Mouse (Mus musculus) heart, adult 2 months (tissue): ENCODE results near the gene 1700023F06Rik. TPM values are rescaled to one million over a fixed set of nuclear protein-coding genes. Genes with fewer than 3 reads are reported as not detected.

Experiments used
- DNase-seq, 2 experiments: peaks; one replicate each; pipeline ENCODE4 v3.0.0; 2021
- H3K27ac ChIP-seq: fragments of 200-600 bp; 2 replicates; pipeline ENCODE4 v1.8.1; 2022
- H3K27me3 ChIP-seq: fragments of 200-500 bp; 2 replicates; pipeline ENCODE4 v1.6.1; 2012; ENCODE audit warnings: mild to moderate bottlenecking, low read length, inconsistent platforms, mixed read lengths; ENCODE audit not compliant: control insufficient read depth, insufficient read depth
- H3K36me3 ChIP-seq: fragments of 200-500 bp; 2 replicates; pipeline ENCODE4 v1.6.1; 2012; ENCODE audit warnings: low read length, inconsistent platforms; ENCODE audit not compliant: control insufficient read depth, insufficient read depth
- H3K4me1 ChIP-seq: fragments of 200-500 bp; 2 replicates; pipeline ENCODE4 v1.6.1; 2011; ENCODE audit warnings: low read length; ENCODE audit not compliant: control insufficient read depth, insufficient read depth
- H3K4me3 ChIP-seq: fragments of 200-600 bp; 2 replicates; pipeline ENCODE4 v1.8.1; 2022
- H3K79me2 ChIP-seq: fragments of 200-500 bp; replicated peaks from 2 replicates; pipeline ENCODE4 v1.6.1; 2012; ENCODE audit warnings: mild to moderate bottlenecking, inconsistent platforms, low read length, moderate library complexity, mixed read lengths; ENCODE audit not compliant: control insufficient read depth, insufficient read depth
- H3K9ac ChIP-seq: fragments of 200-500 bp; 2 replicates; pipeline ENCODE4 v1.6.1; 2012; ENCODE audit warnings: low read depth, mild to moderate bottlenecking, control low read depth, inconsistent platforms, low read length, mixed read lengths
- CTCF ChIP-seq: fragments of 200-600 bp; IDR thresholded peaks from 2 replicates; pipeline ENCODE4 v1.8.1; 2022; ENCODE audit warnings: antibody characterized with exemption, mild to moderate bottlenecking, moderate library complexity
- EP300 ChIP-seq: fragments of 200-500 bp; IDR thresholded peaks from 2 replicates; pipeline ENCODE4 v1.6.1; 2011; ENCODE audit warnings: low read depth, low read length, control low read depth; ENCODE audit not compliant: insufficient read depth
- POLR2A ChIP-seq: fragments of 200-500 bp; IDR thresholded peaks from 2 replicates; pipeline ENCODE4 v1.6.1; 2011; ENCODE audit warnings: mild to moderate bottlenecking, low read depth, low read length, control low read depth; ENCODE audit not compliant: insufficient read depth
- WGBS: fragments of 180-500 bp; shearing (Covaris S2); methylation state at CpG from one replicate; pipeline ENCODE4 v1.1.7; 2018; 5-methylcytosine and 5-hydroxymethylcytosine counted together
- intact Hi-C: fragments of 180-260 bp; cut with DNase I; formaldehyde crosslinking; loops from one replicate; pipeline ENCODE4 v1.15.1; 2025
- polyA plus RNA-seq: library from polyadenylated mRNA; depleted of rRNA; stranded (reverse); fragments of >200 nt; gene quantifications from 2 replicates; pipeline ENCODE4 v1.2.3, GENCODE M21; 2012
- total RNA-seq, 2 experiments: library from RNA; stranded (reverse); gene quantifications; 2 replicates each; pipeline ENCODE4 v1.2.3; 2021

The 1700023F06Rik gene
- total and polyA plus RNA-seq, 3 experiments: 0.21 TPM; not detected in 2

DNA sequence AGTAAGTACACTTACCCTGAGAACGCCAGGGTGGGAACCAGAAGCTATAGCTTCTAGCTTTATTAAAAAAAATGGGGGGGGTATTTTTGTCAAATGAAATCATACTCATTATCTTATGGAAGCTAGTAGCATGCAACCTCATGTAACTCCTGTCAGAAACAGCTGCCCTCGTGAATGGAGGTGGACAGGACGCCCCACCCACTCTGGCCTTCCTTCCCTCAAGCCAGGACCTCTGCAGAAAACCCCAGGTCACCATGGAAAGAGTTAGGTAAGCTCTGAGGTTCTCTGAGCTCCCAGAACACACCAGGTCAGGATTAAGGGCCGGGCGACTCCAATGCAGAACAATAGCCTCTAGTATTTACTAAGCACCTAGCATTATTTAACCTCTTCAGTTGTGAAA is 40.5 kb upstream of the 1700023F06Rik start:
- no peaks in the 10 kb centered on the region for H3K27me3 ChIP-seq
- no peaks in the 10 kb centered on the region for H3K36me3 ChIP-seq
- peaks cover 23% of the 10 kb centered on the region for H3K4me1 ChIP-seq
- no peaks in the 10 kb centered on the region for H3K79me2 ChIP-seq
- 55% methylated on average over 5 of the region's 5 CpGs for WGBS
- intact Hi-C loops: no loop called here
- no peak for TF ChIP-seq POLR2A
- no peak overlapping the region for H3K9ac ChIP-seq
- DNase-seq: no peak
- peak overlapping the region; percentile 17; the same call in 1 of the 2 replicates for H3K27ac ChIP-seq
- H3K4me3 ChIP-seq: no peak overlapping the region

DNA sequence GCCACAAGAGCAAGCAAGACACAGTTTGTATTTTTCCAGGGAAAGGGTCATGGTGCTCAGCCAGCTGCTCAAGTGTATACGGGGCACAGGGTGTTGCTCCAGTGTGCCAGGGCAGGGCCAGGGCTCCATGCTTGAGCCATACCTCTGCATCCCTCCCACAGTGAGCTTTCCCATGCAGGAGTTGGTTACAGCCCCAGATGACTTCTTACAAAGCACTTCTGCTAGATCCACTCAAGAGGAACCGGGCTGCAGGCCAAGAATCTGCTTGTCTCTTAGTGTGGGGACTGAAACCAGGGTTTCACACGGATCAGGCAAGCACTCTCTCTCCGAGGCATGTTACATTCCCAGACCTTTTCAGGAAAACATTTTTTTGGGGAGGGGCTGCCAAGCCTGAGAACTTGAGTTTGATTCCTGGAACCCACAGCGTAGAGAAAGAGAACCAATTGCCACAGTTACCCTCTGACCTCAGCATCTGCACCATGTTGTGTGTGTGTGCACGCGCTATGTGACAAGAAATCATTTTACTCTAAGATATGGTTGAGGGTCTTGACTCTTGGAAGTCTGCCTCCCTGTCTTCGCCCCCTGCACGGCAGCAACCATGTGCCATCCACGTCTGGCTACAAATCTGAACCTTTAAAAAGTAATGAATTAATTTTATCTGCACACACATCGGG is 39.3 kb upstream of the 1700023F06Rik start:
- Histone ChIP-seq H3K27ac (peak overlapping the region; percentile 23; the same call in 1 of the 2 replicates), H3K4me3 (no peak overlapping the region), H3K4me1 (peaks cover 22% of the 10 kb centered on the region), H3K79me2 (no peaks in the 10 kb centered on the region), H3K27me3 (no peaks in the 10 kb centered on the region), H3K9ac (no peak overlapping the region), H3K36me3 (no peaks in the 10 kb centered on the region)
- TF ChIP-seq CTCF (no peak), EP300 (0 out of 2 replicates have a peak, but pooled peaks have one; percentile 60)
- peak; percentile 81 to 86 for DNase-seq
- intact Hi-C loops: no loop called here
- WGBS: 59% methylated on average over 11 of the region's 11 CpGs

DNA sequence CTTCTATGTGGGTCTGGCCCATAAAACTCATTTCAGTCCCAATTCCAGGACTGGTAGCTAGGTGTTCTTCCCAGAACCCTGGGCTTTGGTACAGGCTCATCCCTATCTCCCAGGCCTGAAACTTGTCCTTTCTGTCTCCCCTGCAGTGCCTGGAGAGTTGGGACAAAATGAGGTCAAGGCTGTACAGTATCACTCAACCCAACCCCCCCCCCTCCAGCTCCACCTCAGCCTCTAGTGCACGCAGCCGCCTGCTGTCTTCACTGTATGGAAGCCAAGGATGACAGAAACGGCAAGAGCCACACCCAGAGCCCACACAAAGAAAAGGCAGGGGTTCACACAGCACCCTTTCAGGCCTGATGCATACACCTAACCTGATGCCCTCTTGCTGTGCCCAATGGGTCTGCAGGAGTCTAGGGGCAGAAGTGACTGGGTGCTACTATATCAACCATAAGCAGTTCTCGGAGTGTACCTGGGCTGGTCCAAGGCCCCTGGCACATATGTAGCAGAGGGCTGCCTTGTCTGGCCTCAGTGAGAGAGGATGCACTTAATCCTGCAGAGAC is 38.5 kb upstream of the 1700023F06Rik start:
- TF ChIP-seq CTCF: no peak
- H3K36me3 ChIP-seq: no peaks in the 10 kb centered on the region
- H3K79me2 ChIP-seq: no peaks in the 10 kb centered on the region
- H3K27me3 ChIP-seq: no peaks in the 10 kb centered on the region
- no peak overlapping the region for H3K4me3 ChIP-seq
- 48% methylated on average over 4 of the region's 4 CpGs for WGBS
- H3K9ac ChIP-seq: 0 out of 2 replicates have a peak overlapping the region, but pooled peaks have one; percentile 18
- peaks cover 20% of the 10 kb centered on the region for H3K4me1 ChIP-seq
- DNase-seq: no peak
- peak overlapping the region; percentile 51; the same call in 1 of the 2 replicates for H3K27ac ChIP-seq
- intact Hi-C loops: no loop called here

DNA sequence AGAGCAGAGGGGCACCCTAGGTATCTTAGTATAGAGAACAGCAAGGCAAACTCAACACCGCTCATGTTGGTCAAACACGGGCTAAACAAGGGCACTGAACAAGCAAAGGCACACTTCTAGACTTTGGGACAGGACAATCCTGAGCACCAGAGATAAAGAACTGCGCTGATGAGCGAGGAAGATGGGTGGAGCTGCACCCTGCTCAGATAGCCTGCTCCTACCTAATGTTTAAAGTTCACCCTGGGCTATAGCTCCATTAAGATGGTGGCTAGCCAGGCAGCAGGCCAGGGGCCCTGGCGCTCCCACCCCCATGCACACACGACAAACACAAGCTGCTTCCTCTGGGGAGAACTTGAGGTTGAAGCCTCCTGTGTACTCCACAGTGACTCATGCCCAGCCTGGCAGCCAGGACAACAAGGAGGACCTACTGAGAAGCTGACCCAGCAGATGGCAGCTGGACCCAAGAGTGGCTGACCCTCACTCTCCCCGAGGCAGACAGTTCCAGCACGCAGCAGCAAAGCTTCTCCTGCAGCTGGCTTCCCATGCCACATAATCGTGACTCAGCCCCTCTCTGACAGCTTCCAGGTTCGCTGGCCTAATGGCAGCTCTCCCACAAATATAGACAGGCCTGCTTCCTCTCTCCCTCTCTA is 37.8 kb upstream of the 1700023F06Rik start:
- Histone ChIP-seq H3K27ac (peak overlapping the region; percentile 51), H3K9ac (peak overlapping the region; percentile 26; the same call in 1 of the 2 replicates), H3K4me3 (no peak overlapping the region)

DNA sequence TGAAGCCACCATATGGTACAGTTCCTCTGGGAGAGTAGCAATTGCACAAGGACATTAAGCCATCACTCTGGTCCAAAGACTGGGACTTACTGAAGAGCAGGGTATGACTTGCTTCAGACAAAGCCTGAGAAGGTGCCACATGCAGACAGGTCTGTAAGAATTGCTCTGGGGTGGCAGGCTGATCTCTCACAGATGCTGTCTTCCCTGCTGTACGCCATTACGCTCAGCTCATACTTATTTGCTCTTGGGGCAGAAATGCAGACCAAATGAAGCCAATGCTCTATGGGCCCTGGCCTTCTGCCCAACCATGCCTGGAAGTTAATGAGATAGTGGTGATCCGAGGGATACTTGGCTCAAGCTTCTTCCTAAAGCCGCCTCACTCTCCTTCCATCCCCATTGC is 36.5 kb upstream of the 1700023F06Rik start:
- 72% methylated on average over 4 of the region's 4 CpGs for WGBS
- Histone ChIP-seq H3K9ac (no peak overlapping the region), H3K27ac (no peak overlapping the region), H3K36me3 (no peaks in the 10 kb centered on the region), H3K79me2 (no peaks in the 10 kb centered on the region), H3K4me3 (no peak overlapping the region), H3K4me1 (peaks cover 20% of the 10 kb centered on the region), H3K27me3 (no peaks in the 10 kb centered on the region)
- DNase-seq: no peak
- TF ChIP-seq CTCF (no peak), EP300 (no peak), POLR2A (no peak)
- intact Hi-C loops: no loop called here

More for the DNA sequence above, 37.8 kb upstream of the 1700023F06Rik start:
- Histone ChIP-seq H3K79me2 (no peaks in the 10 kb centered on the region), H3K27me3 (no peaks in the 10 kb centered on the region), H3K36me3 (no peaks in the 10 kb centered on the region), H3K4me1 (peaks cover 20% of the 10 kb centered on the region)
- intact Hi-C loops: no loop called here
- 41% methylated on average over 10 of the region's 10 CpGs for WGBS
- TF ChIP-seq CTCF (0 out of 2 replicates have a peak, but pooled peaks have one; percentile 8), POLR2A (no peak)
- peak; percentile 64 to 78 for DNase-seq

DNA sequence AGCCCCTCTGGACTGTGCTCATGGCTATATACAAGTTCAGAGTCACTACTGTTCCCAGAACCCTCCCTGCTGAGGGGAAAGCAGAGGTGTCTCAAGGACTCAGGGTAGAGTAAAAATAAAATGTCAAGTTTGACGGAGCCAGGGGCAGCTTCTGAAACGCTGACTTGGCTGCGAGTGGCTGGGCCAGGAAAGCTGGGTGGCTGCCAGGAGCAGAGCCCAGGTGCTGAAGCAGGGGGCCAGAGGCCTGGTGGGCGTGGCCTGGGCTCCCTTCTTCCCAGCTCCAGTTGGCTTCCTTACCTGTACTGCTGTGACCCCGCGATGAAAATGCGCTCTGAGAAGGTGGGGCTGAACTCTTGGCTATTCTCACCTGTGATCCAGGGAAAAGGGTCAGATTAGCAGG is 32.4 kb upstream of the 1700023F06Rik start:
- Histone ChIP-seq H3K4me3 (no peak overlapping the region), H3K4me1 (peaks cover 4% of the 10 kb centered on the region), H3K79me2 (no peaks in the 10 kb centered on the region), H3K36me3 (no peaks in the 10 kb centered on the region), H3K27me3 (no peaks in the 10 kb centered on the region), H3K27ac (no peak overlapping the region), H3K9ac (no peak overlapping the region)
- DNase-seq: peak in 1 of 2 experiments; percentile 52
- no peak for TF ChIP-seq CTCF
- TF ChIP-seq POLR2A: no peak
- no peak for TF ChIP-seq EP300
- WGBS: 42% methylated on average over 7 of the region's 7 CpGs
- intact Hi-C loops: no loop called here
